Mouse (Mus musculus) gastrocnemius, postnatal 36 days (tissue): ENCODE data around the gene Rfesd. TPM values are rescaled to one million over a fixed set of nuclear protein-coding genes. Genes with fewer than 3 reads are reported as not detected.

ENCODE experiments used
- DNase-seq, 2 experiments: peaks; one replicate each; pipeline ENCODE4 v3.0.0; 2022
- intact Hi-C: fragments of 180-260 bp; cut with DNase I; formaldehyde crosslinking; loops from one replicate; pipeline ENCODE4 v1.15.1; 2025
- long read RNA-seq, 2 experiments: library from polyadenylated mRNA; stranded (forward); transcript quantifications; one replicate each; pipeline ENCODE4 v2.0.0; 2021
- total RNA-seq, 2 experiments: library from RNA; stranded (reverse); gene quantifications; 2 replicates each; pipeline ENCODE4 v1.2.3; 2021

Gene Rfesd
- total RNA-seq, result 10 to 100 TPM; 17.6 to 19.6 TPM
- long read RNA-seq, experiment 1, transcript Rfesd-203 (4 exons, 1,436 nt), result minor isoform, 7 of 36 reads
- long read RNA-seq, experiment 1, transcript Rfesd-201 (4 exons, 2,807 nt), result minor isoform, 5 of 36 reads
- long read RNA-seq, experiment 1, transcript Rfesd-202 (4 exons, 595 nt), result major isoform, 20 of 36 reads
- long read RNA-seq, experiment 1, partial matches to known transcripts, result 1 of 36 reads
- long read RNA-seq, experiment 1, other reads (novel, unspliced or antisense), result 3 of 36 reads
- long read RNA-seq, experiment 2, transcript Rfesd-201 (4 exons, 2,807 nt), result minor isoform, 9 of 43 reads
- long read RNA-seq, experiment 2, transcript Rfesd-202 (4 exons, 595 nt), result major isoform, 20 of 43 reads
- long read RNA-seq, experiment 2, transcript Rfesd-203 (4 exons, 1,436 nt), result minor isoform, 11 of 43 reads
- long read RNA-seq, experiment 2, partial matches to known transcripts, result 1 of 43 reads
- long read RNA-seq, experiment 2, other reads (novel, unspliced or antisense), result 2 of 43 reads

DNA sequence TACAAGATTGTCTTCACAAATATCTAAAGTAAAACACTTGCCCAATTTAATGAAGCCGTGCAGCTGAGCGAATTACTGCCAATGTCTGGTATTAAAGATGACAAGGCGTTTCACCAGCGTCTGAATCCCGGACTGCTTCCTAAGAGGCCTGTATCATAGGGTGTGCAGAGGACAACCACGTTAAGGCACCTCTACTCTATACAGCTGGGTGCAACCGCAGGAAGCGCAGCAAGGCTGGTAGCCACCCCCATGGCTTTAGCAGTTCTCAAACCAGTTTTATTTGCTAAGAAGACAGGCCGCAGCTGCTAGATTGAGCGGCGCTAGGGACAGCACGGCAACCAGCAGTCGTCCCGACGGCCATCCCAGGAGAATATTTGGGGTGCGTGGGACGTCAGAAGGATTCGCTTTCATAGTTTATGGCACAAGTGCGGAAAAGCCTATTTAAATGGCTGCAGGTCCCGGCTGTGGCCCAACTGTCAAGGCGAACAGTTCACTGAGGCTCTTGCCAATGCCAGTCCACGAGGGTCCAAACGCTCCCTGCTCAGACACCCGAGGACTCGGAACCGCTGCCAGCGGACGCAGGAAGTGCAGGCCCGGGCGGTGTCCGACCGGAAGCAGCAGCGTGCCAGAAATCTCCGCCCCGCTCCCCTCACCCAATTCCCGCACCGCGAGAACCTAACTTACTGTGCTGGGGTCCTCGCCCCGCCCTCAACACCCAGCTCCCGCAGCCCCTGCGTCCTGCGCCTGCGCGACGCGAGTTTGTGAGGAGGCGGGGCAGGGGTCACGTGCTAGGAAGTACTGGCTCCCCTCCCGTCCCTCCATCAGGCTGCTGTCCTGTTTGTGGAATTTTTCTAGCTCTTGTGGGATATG is at the start of gene Rfesd:
Gene Rfesd (minus strand): TSS at position 746 of the 870 bp plus-strand sequence.
- intact Hi-C loops, result loop anchor here (1.0 kb wide), 1 partner anchor 75 kb away; the partner anchor contains the start of gene Rhobtb3
- peak; percentile 94 to 97 for DNase-seq

DNA sequence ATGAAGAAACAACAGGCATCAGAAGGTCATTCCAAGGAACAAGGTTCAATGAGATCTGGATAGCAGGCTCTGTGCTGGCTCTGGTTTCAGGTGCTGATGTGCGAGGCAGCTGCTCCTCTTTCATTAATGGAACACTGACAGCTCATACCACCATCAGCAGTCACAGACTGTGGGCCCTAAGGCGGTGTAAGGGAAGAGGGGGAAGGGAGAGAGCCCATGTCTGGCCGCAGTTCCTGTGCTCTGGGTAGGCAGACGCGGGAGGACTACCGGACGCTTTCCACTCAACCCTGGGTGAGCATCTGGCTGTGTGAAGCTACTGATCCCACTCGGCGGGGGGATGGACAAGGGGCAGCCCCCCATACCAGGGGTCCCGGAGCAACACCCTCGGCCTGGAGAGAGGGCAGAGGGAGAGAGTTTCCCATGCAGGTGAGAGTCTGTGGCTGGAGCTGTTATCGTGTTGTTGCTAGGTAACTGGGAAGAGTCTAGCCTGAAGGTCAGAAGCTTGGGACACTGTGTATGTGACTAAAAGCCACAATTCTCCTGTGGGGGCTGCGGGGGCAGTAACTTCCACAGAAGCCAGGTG is 45.9 kb upstream of the Rfesd start:
- intact Hi-C loops, result no loop called here
- no peak for DNase-seq

DNA sequence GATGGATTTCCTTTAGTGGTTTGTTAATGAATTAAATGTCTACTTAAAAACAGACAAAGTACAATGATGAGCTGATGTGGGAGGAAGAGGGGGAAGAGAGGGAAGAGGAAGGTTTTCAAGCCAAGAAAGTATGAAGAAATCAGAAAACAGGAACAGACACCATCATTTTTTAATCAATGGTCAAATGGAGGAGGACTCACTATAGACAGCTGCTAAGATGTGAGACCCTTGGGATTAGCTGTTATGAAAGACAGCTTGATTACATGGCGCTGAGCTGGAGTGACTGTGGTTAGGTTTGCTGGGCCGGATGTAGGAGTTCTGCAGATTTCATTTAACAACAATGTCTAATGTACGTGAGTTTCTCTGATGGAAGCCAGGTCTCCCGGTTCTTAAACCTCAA is 45.0 kb upstream of the Rfesd start:
- DNase-seq, result no peak
- intact Hi-C loops, result no loop called here

DNA sequence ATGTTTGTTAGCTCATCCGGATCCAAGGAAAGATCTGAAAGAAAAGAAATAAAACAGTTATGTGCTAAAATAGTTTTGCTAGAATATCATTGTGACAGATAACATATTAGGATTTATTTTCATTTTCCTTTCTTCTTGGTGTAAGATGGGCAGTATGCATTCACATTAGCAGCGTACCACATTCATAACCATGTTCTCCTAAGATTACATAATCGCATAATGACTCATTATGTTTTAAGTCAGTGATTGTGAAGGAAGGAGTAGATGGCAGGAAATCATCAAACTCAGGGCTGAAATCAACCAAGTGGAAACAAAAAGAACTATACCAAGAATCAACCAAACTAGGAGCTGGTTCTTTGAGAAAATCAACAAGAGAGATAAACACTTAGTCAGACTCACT is 44.0 kb upstream of the Rfesd start:
- intact Hi-C loops, result no loop called here

DNA sequence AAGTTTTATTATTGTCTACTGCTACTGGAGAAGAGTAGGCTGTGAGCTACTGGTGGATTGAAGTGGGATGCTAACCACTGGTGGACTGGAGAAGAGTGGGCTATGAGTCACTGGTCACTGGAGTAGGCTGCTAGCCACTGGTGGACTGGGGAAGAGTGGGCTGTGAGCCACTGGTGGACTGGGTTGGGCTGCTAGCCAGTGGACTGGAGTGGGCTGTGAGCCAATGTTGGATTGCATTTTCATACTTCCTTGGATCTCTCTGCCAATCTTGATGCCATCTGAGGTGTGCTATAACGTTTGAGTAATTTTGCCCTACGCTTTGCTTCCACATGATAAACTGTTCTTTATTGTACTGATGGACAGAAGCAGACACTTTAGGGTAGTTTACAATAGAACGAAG is 43.6 kb upstream of the Rfesd start:
- DNase-seq, result no peak
- intact Hi-C loops, result no loop called here

More for the DNA sequence above, 44.0 kb upstream of the Rfesd start:
- DNase-seq, result no peak

DNA sequence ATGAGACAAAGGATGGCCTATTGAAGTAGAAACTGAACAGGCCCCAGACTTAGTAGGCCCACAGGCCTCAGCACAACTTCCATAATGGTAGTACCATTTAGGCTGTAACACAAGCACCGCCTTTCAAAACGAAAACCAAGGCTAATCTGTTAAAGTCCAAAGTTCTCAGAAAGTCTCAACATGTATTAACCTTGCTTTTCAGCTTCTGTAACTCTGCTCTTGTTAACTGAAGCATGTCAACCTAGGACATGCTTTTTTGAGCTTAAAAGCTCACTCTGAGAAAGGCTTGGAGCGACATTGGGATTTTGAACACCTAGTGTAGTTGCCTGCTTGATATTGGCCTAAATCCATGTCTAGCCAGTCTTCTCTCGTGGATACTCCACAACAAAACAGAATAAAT is 41.1 kb upstream of the Rfesd start:
- no peak for DNase-seq
- intact Hi-C loops, result no loop called here

DNA sequence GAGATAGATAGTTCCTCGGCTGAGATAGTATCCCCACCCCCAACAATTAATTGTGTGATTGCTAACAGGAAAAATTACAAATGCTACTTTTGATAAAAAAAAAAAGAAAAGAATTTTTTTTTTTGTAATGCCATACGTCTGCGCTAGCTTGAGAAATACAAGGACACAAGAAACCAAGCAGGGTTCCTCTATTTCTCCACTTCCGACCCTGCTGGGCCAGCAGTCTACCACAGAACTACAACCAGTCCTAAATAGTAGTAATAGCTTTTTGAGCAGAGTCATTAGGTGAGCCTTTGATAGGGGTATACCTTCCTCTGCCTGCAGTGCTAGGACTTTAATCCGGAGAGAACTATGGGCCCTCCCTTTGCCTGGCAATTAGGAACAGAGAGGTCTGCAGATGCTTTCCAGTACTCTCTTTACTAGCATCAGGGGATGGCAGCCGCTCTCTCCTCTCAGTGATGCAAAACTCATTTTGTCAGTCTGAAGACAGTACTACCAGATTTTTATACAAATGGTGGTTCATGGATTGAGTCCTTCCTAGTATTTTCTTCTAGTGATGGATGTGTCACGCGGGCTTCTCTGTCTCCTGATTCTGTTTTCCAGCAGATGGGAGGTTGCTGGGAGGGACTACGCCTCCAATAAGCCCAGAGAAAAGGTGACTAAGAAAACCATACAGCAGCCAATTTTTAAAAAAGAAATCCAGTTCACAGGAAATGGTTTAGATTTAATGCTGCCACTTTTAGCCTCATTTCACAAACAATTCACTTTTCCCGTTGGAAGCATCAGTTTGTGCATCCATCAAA is 38.9 kb upstream of the Rfesd start:
- intact Hi-C loops, result no loop called here
- DNase-seq, result no peak

DNA sequence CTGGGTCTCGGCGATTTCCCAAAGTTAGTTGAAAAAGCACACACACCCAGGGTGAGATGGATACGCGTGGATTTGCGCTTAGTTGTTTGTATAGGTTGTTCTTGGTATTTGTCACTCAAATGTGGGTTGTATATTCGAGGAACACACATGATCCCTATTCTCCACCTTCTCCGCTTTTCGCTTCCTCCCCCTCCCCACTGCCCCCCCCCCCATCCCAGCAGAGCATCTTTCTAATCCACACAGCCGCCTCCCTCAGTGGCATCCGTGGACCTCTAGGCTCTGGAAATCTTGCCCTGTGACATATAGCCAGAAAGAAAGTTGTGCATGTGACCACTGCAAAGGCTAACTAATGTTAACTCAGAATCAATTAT is 38.4 kb upstream of the Rfesd start, which contains the start of gene Gpr150:
Gene Gpr150 (minus strand): TSS at position 101 of the 371 bp plus-strand sequence.
- DNase-seq, result no peak
- intact Hi-C loops, result no loop called here

DNA sequence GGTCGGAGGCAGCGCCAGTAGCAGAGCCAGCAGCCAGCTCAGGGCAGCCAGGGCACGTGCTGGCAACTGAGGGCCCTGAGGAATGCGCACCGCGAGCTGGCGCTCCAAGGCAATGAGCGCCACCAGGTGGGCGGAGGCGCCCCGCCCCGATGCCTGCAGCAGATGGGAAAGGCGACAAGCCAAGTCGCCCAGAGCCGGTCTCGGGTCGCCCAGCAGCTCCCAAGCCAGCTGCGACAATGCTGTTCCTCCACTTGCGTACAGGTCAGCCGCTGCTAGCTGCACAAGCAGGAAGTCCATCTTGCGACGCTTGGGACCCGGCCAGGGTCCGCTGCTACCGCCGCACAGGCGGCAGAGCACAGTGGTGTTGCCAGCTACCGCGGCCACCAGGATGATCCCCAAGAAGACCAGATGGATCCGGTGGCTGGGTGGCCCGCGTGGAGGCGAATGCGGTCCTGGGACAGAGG is 37.8 kb upstream of the Rfesd start:
- intact Hi-C loops, result no loop called here
- DNase-seq, result peak; percentile 19 to 29

DNA sequence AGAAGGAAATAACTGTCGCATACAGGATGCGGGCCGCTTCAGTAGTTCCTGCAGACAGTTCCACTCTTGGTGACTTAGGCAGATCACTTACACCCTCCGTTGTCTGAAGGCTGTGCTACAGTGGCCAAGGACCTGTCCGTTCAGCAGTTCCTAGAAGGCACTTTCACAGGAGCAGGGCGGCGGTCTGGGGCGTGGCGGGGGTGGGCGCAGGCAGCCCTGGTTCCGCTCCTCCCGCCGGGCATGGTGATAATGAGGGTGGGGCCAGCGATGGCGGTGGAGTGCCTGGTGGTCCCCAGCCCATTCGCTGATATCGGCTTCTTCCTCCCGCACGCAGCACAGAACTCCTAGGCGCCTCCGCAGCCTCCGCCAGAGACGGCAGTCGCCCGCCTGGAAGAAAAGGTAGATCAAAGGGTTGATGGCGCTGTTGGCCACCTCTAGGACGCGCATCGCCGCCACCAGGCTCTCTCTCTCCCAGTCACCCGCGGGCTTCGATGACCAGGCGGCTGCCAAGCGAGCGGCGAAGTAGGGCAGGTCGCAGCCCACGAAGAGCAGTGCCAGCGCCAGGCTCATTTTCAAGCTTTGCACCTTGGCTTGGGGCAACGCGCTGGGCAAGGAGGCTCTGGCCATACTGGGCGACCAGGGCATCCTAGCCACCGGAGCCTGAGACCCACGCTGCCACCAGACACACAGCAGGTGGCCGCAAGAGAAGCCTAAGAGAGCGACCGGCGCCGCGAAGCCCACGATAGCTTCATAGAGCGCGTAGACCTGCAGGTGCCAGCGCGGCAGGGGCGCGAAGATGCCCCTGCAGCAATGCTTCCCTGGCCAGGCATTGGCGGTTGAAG is 37.1 kb upstream of the Rfesd start:
- intact Hi-C loops, result no loop called here
- DNase-seq, result peak in 1 of 2 experiments; percentile 18

DNA sequence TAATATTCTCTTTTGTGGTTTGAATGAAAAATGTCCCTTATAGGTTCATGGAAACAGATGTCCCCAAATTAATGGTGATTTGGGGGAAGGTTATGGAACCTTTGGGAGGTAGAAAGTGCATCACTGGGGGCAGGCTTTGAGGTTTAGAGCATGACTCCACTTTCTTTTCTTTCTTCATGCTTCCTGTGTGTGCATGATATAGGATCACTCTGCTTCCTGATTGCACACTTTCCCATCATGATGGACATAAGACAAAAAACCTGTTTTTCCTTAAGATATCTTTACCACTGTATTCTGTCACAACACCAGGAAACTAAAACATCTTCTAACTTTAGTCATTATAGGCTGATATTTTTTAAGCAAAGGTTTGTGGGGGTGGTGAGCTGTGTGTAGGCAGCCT is 26.5 kb upstream of the Rfesd start:
- intact Hi-C loops, result no loop called here
- no peak for DNase-seq

DNA sequence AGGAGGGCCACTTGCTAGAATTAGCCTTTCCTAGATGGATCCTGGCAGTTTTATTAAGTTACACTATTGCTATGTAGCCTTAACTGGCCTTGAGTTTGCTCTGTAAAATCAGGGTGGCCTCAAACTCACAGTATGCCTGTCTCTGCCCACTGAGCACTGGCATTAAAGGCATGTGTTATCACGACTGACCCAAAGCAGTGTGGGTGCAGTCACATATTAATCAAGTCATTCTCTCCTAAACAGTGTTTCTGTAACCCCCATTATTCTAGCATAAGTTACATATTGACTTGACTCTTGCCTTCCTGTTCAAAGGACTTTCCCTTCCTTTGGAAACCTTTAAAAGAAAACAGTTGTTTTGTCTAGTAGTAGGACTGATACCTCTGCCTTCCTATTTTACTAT is 23.9 kb upstream of the Rfesd start:
- no peak for DNase-seq
- intact Hi-C loops, result no loop called here

DNA sequence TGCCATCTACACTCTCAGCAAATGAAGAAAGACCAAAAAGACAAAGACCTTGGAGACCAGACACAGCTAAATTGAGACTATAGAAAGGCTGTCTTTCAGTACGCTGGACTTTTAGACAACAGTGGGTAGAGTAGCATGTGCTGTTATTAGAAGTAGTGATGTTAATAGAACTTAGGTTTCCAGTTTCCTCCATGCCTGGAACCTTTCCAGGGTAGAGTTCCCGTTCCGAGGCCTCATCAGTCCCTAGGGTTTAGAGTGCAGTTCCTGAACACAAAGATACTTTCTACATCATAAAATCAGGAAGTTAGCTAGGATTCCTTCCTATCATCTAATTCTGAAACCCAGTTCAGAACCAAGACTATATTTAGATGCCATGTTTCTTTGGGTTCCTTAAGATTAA is 6.1 kb upstream of the Rfesd start:
- no peak for DNase-seq

DNA sequence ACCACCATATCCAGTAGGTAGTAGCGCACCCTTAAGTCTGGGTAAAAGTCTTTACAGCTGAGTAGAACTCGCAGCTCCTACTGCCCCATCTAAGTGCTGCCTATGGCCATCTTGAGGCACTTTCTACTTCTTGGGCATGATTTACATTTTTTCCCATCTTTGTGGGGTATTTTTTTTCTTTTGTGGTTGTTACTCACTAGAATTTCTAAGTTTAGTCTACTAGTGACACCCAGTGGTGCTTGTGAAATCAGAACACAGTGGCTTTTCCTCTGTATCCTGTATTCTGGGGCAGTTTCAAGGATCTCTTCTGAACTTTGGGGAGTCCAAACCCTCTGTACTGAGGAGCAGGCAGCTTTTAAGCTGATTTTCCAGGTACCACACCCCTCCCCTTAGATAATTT is 3.3 kb upstream of the Rfesd start:
- intact Hi-C loops, result loop anchor here (10.0 kb wide), 1 partner anchor 317 kb away; the partner anchor contains the start of gene Ell2
- DNase-seq, result no peak

More for the DNA sequence above, 6.1 kb upstream of the Rfesd start:
- intact Hi-C loops, result loop anchor here (10.0 kb wide), 1 partner anchor 320 kb away; the partner anchor contains the start of gene Ell2

DNA sequence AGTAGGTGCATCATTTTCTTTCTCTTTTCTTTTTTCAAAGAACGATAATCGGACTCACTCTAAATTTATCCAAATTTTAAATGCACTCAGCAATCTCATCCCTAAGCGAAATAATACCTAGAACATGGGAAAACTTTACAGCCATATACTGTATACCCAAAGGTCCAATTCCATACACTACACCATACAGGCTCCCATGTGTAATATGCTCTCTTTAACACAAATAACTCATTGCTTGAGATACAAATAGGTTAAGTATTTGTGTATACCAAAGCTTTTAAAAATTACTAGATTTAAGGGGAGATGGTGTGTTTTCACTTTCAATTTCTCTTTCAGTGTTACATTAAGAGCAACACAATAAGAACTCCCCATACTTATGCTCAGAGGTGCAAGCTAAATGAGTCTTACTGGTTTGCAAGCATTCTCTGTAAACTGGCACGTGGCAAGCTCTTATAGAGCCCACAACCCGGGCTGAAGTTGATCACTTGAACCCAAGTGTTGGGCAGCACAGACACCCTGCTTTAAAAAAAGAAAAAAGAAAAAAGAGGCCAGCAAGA is 403 bp upstream of the Rfesd start:
- intact Hi-C loops, result loop anchor here (1.0 kb wide), 1 partner anchor 76 kb away; the partner anchor contains the start of gene Rhobtb3
- DNase-seq, result no peak

DNA sequence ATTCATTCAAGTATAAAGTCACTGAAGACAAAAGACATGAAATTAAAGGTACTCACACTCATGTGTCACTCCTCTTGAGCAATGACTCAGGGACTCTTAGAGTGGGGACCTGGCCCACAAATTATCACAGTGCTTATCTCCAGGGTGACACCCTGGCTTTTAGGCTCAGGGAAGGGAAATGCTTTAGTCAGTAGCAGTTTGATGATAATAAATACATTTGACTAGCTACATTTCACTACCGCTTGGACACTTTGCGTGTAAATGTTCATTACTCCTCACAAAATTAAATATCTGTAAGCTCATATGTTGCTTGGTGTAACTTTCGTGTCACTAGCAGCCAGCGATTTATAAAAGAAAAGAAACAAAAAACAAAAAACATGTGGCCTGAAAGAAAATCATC is 1.1 kb downstream of the Rfesd start:
- intact Hi-C loops, result no loop called here

DNA sequence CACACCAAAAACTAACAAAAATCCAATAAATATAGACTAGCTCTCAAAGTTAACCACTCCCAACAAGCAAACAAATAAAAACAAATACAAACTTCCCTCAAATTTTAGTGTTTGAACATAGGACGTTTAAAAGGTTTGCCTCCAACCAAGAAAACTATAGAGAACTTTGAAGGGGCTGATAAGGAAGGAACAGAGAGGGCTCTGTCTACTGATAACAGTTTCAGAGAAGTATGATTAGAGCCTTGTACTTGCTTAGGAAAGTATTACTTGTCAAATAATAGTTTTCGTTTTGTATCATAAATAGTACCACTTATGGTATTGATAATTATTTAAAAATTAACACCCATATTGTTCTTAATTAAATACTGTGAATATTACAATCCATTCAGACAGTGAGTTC is 4.0 kb downstream of the Rfesd start:
- intact Hi-C loops, result no loop called here
- DNase-seq, result no peak

More for the DNA sequence above, 1.1 kb downstream of the Rfesd start:
- DNase-seq, result no peak

DNA sequence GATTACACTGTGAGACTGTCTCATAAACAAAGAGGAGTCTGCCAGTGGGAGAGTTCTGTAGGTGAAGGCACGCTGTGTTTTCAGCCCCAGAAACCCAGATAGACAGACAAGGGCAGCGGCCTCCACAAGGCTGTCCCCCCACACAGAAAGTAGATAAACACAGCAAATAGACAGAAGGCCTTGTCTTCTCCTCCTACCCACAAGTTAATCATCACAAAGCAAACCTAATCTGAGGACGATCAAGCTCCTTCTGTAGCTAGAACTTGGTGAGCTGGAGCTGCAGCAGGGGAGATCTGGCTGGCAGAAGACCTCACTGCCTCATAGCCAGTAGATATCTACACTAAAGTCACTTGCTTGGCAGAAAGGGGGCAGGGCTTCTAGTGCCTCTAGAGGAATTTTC is 15.2 kb downstream of the Rfesd start:
- intact Hi-C loops, result no loop called here
- DNase-seq, result no peak
